Comparison of ENCODE assay signal across 12 mouse cellular contexts in genomic region chr9:41614002-41614401, GRCm38 (mm10).
DNase-seq lines count a peak whose midpoint lies in the region; ATAC-seq lines count a peak whose summit lies in the region.
"Had no signal": no experiment of that assay in that cellular context is flagged by ENCODE, and none has a peak within 500 bp of the region (broad histone marks: within the 10 kb centered on the region; RNA-seq: fewer than 3 reads in every experiment).

No protein-coding gene starts in this region.

- peak overlapping the region; percentile 31 for H3K4me2 ChIP-seq in embryonic facial prominence, embryonic 13.5 days
- H3K4me2 ChIP-seq in forebrain, embryonic 13.5 days: no peak overlapping the region
- H3K4me2 ChIP-seq in intestine, embryonic 16.5 days (ENCODE audit: low read depth, low read length): no peak overlapping the region
- H3K4me2 ChIP-seq in neural tube, embryonic 14.5 days (ENCODE audit: low read depth, low read length): no peak overlapping the region
- H3K4me2 ChIP-seq: heart, embryonic 15.5 days had no signal

- peak overlapping the region; percentile 93 for H3K27ac ChIP-seq in embryonic facial prominence, embryonic 13.5 days
- H3K27ac ChIP-seq in forebrain, embryonic 13.5 days: peak overlapping the region; percentile 97
- H3K27ac ChIP-seq in intestine, embryonic 16.5 days (ENCODE audit: low read length): peak overlapping the region; percentile 50; the same call in 1 of the 2 replicates
- peak overlapping the region; percentile 75 for H3K27ac ChIP-seq in neural tube, embryonic 14.5 days (ENCODE audit: low read depth, low read length)
- H3K27ac ChIP-seq: heart, embryonic 15.5 days; kidney, postnatal 0 days had no signal

- H3K4me3 ChIP-seq in embryonic facial prominence, embryonic 13.5 days: no peak overlapping the region
- H3K4me3 ChIP-seq in forebrain, embryonic 13.5 days: no peak overlapping the region
- H3K4me3 ChIP-seq in intestine, embryonic 16.5 days (ENCODE audit: low read length): no peak overlapping the region
- no peak overlapping the region for H3K4me3 ChIP-seq in neural tube, embryonic 14.5 days (ENCODE audit: low read depth, low read length)
- H3K4me3 ChIP-seq: heart, embryonic 15.5 days had no signal

- WGBS in embryonic facial prominence, embryonic 13.5 days: 4% methylated on average over 7 of the region's 7 CpGs
- WGBS in forebrain, embryonic 13.5 days: 18% methylated on average over 7 of the region's 7 CpGs
- WGBS in intestine, embryonic 16.5 days: 38% methylated on average over 7 of the region's 7 CpGs
- 34% methylated on average over 7 of the region's 7 CpGs for WGBS in neural tube, embryonic 14.5 days

- H3K36me3 ChIP-seq in embryonic facial prominence, embryonic 13.5 days: no peaks in the 10 kb centered on the region
- H3K36me3 ChIP-seq in forebrain, embryonic 13.5 days (ENCODE audit: poor library complexity, severe bottlenecking): no peaks in the 10 kb centered on the region
- H3K36me3 ChIP-seq in intestine, embryonic 16.5 days (ENCODE audit: control insufficient read depth, insufficient read depth, low read length): no peaks in the 10 kb centered on the region
- H3K36me3 ChIP-seq in neural tube, embryonic 14.5 days (ENCODE audit: control insufficient read depth, insufficient read depth, low read length): 0 out of 2 replicates have a peak, but pooled peaks cover 4% of the 10 kb centered on the region
- H3K36me3 ChIP-seq: heart, embryonic 15.5 days had no signal

- peaks cover 48% of the 10 kb centered on the region for H3K4me1 ChIP-seq in embryonic facial prominence, embryonic 13.5 days
- peaks cover 53% of the 10 kb centered on the region for H3K4me1 ChIP-seq in forebrain, embryonic 13.5 days
- H3K4me1 ChIP-seq in intestine, embryonic 16.5 days (ENCODE audit: control insufficient read depth, insufficient read depth, low read length): peaks cover 11% of the 10 kb centered on the region; the same call in 1 of the 2 replicates
- peaks cover 34% of the 10 kb centered on the region for H3K4me1 ChIP-seq in neural tube, embryonic 14.5 days (ENCODE audit: control insufficient read depth, insufficient read depth, low read length)

- H3K9me3 ChIP-seq in embryonic facial prominence, embryonic 13.5 days: no peaks in the 10 kb centered on the region
- no peaks in the 10 kb centered on the region for H3K9me3 ChIP-seq in forebrain, embryonic 13.5 days (replicated peaks)
- no peaks in the 10 kb centered on the region for H3K9me3 ChIP-seq in intestine, embryonic 16.5 days (ENCODE audit: control insufficient read depth, low read length)
- no peaks in the 10 kb centered on the region for H3K9me3 ChIP-seq in neural tube, embryonic 14.5 days (ENCODE audit: control insufficient read depth, low read length)
- H3K9me3 ChIP-seq: heart, embryonic 15.5 days had no signal

- no peak for DNase-seq in testis, postnatal 10 days (ENCODE audit: low spot score)
- DNase-seq in frontal cortex, adult 2 months (ENCODE audit: extremely low spot score in 1 of 2, low spot score in 1 of 2): no peak
- no peak for DNase-seq in lung, postnatal 4 days
- DNase-seq: cerebellum, adult 11-12 months; lung, postnatal 10 days; thymus, postnatal 36 days had no signal

- peak overlapping the region; percentile 44; the same call in 1 of the 2 replicates for H3K9ac ChIP-seq in embryonic facial prominence, embryonic 13.5 days
- peak overlapping the region; percentile 55; the same call in 1 of the 2 replicates for H3K9ac ChIP-seq in forebrain, embryonic 13.5 days
- H3K9ac ChIP-seq in intestine, embryonic 16.5 days (ENCODE audit: low read depth, low read length): no peak overlapping the region
- no peak overlapping the region for H3K9ac ChIP-seq in neural tube, embryonic 14.5 days (replicated peaks; ENCODE audit: low read depth, low read length)
- H3K9ac ChIP-seq: heart, embryonic 15.5 days had no signal

- H3K27me3 ChIP-seq in embryonic facial prominence, embryonic 13.5 days: no peaks in the 10 kb centered on the region
- H3K27me3 ChIP-seq in forebrain, embryonic 13.5 days: no peaks in the 10 kb centered on the region
- no peaks in the 10 kb centered on the region for H3K27me3 ChIP-seq in intestine, embryonic 16.5 days (replicated peaks; ENCODE audit: control insufficient read depth, insufficient read depth, low read length)
- no peaks in the 10 kb centered on the region for H3K27me3 ChIP-seq in neural tube, embryonic 14.5 days (ENCODE audit: control insufficient read depth, insufficient read depth, low read length)
- H3K27me3 ChIP-seq: heart, embryonic 15.5 days had no signal

- ATAC-seq in embryonic facial prominence, embryonic 13.5 days (ENCODE audit: insufficient number of reproducible peaks, insufficient read depth, low FRiP score, low TSS enrichment, low read depth): no peak
- no peak for ATAC-seq in forebrain, embryonic 13.5 days
- no peak for ATAC-seq in intestine, embryonic 16.5 days
- ATAC-seq in neural tube, embryonic 14.5 days (ENCODE audit: low read depth): no peak

Comparison
In these comparisons a context has a peak if more than half of its experiments do, and no peak if none do; other contexts are left out.
1. H3K9ac ChIP-seq: peak in embryonic facial prominence, embryonic 13.5 days (single experiment) and forebrain, embryonic 13.5 days (single experiment); none in intestine, embryonic 16.5 days (single experiment) and neural tube, embryonic 14.5 days (single experiment).
2. Peak in every context shown above with its lines, with median percentiles within 50 percentile points of each other: H3K27ac ChIP-seq.